Mouse (Mus musculus): ENCODE measurements at regions not wholly inside any gene's neighbourhood (a gene's known extent, or its start where the extent isn't known, plus 50 kb on each side); places are given as distances from the start of the nearest gene placed in this dataset.
A peak's percentile ranks its signal among the peaks of the same experiment; 100 is the strongest.
"Not testable (repeated sequence)": the region's sequence is repeated elsewhere in the genome, so short reads cannot be mapped to it uniquely, and the experiment has no call there.

DNA sequence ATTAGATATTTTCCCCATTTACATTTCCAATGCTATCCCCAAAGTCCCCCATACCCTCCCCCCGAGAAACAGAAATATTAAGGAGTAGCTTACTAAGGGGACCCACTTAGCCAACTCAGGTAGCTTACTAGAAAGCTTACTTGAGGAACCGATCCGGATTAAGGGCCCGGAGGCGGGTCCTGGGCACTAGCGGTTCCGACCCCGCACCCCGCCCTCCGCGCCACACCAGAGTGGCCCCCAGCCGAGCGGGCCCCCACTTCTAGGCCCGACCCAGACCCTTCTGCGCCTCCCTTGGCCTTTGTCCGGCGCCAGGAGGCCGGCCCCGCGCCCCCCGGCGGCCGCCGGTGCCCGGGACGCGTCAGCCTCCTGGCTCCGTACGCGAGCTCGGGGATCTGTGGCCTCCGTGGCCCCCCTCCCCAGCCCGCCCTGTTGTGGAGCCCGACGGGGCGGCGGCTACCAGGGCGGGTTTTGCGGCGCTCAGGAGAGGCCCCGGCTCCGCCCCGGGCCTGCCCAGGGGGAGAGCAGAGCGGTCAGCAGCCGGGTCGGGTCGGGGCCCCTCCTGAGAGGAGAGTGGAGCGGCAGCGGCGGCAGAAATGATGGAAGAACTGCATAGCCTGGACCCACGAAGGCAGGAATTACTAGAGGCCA is 106.5 kb downstream of the Zfp600 start:
- Histone ChIP-seq H3K4me2 (ENCODE audit: low read length) (peak overlapping the region; percentile 45), H3K4me3 (replicated peaks; ENCODE audit: low read depth, low read length) (peak overlapping the region; percentile 34), H3K9ac (ENCODE audit: low read depth, low read length) (peak overlapping the region; percentile 59)
- H3K36me3 ChIP-seq (ENCODE audit: insufficient read depth, low read length); H3K27me3 ChIP-seq (ENCODE audit: insufficient read depth, low read length); H3K27ac ChIP-seq; H3K9me3 ChIP-seq (replicated peaks; ENCODE audit: low read length); DNase-seq (ENCODE audit: low spot score); H3K4me1 ChIP-seq (replicated peaks; ENCODE audit: insufficient read depth, low read length): not testable (repeated sequence)
- WGBS: 3% methylated on average over 33 of the region's 51 CpGs
- peak; percentile 96 for ATAC-seq (replicated peaks; ENCODE audit: low FRiP score, low read depth)

DNA sequence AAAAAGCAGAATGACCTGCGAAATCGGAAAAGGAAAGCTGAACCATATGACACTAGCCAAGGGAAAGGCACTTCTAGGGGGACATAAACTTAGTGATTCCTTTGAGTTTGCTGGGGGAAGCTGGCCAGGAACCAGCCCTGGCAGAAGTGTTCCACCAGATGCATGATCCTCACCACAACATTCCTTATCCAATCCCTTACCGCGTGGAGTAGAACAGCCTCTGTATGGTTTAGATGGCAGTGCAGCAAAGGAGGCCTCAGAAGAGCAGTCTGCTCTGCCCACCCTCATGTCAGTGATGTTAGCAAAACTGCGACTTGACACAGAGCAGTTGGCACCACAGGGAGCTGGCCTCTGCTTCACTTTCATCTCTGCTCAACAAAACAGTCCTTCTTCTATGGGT is 107.2 kb downstream of the Zfp600 start:
- not testable (repeated sequence) for ATAC-seq (replicated peaks; ENCODE audit: low FRiP score, low read depth)

DNA sequence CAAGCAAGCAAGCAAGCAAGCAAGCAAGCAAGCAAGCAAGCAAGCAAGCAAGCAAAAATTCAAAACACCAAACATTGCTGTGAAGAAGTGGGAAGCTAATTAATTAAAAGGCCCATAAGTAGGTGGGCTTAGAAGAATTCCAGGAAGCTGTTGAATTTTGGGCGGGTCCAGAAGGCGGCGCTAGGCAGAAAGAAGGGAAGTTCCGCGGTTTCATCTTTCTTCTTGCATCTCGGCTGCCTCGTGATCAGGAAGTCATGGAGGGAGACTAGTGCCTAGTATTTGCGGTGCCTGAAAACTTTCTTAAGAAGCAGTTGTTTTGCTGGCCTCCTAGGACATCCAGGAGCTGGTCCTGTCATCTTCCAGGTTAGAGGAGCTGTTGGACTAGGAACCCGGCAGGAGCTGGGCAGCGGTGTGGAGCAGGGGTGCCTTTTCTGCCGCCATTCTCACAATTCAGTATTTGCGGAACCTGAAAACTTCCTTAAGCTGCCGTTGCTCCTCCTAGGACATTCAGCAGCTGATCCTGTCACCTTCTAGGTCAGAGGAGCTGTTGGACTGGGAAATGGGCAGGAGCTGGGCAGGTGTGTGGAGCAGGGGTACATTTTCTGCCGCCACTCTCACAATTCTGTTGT is 113.6 kb downstream of the Zfp600 start:
- H3K36me3 ChIP-seq (ENCODE audit: insufficient read depth, low read length); H3K4me2 ChIP-seq (ENCODE audit: low read length); DNase-seq (ENCODE audit: low spot score); H3K27me3 ChIP-seq (ENCODE audit: insufficient read depth, low read length); H3K9me3 ChIP-seq (replicated peaks; ENCODE audit: low read length); H3K9ac ChIP-seq (ENCODE audit: low read depth, low read length); H3K27ac ChIP-seq; H3K4me1 ChIP-seq (replicated peaks; ENCODE audit: insufficient read depth, low read length); ATAC-seq (replicated peaks; ENCODE audit: low FRiP score, low read depth); H3K4me3 ChIP-seq (replicated peaks; ENCODE audit: low read depth, low read length): not testable (repeated sequence)
- WGBS: no CpG with 5 or more reads among the region's 14 CpGs

More for the DNA sequence above, 107.2 kb downstream of the Zfp600 start:
- H3K36me3 ChIP-seq (ENCODE audit: insufficient read depth, low read length); H3K27me3 ChIP-seq (ENCODE audit: insufficient read depth, low read length); H3K4me2 ChIP-seq (ENCODE audit: low read length); DNase-seq (ENCODE audit: low spot score); H3K27ac ChIP-seq; H3K9ac ChIP-seq (ENCODE audit: low read depth, low read length); H3K9me3 ChIP-seq (replicated peaks; ENCODE audit: low read length); H3K4me1 ChIP-seq (replicated peaks; ENCODE audit: insufficient read depth, low read length); H3K4me3 ChIP-seq (replicated peaks; ENCODE audit: low read depth, low read length): not testable (repeated sequence)
- WGBS: 50% methylated on average over 2 of the region's 5 CpGs

Measured in kidney, postnatal 0 days (tissue).